Mouse (Mus musculus) lung, postnatal 10 days (tissue): ENCODE data around the gene Myadm.
A peak's percentile ranks its signal among the peaks of the same experiment; 100 is the strongest.

Experiments
- DNase-seq: peaks from one replicate; pipeline ENCODE4 v3.0.0; 2021

The Myadm gene

DNA sequence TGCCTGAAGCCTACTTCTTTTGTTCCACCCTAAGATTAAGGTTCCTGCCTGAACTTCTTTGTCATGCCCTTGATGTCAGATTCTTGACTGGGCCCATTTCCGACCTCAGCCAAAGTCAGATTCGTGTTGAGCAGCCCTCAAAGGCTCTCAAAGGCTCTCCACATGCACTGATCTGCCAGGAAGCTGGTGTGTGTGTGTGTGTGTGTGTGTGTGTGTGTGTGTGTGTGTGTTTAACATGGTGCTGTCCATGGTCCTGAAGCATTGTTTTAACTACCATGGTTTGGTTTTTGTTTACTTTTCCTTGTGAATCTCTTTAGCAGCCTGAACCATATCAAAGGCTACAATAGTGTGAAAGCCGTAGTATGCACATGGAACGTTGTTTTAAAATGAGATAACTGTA, 39.1 kb downstream of the Myadm start:
- peak; percentile 17 for DNase-seq

DNA sequence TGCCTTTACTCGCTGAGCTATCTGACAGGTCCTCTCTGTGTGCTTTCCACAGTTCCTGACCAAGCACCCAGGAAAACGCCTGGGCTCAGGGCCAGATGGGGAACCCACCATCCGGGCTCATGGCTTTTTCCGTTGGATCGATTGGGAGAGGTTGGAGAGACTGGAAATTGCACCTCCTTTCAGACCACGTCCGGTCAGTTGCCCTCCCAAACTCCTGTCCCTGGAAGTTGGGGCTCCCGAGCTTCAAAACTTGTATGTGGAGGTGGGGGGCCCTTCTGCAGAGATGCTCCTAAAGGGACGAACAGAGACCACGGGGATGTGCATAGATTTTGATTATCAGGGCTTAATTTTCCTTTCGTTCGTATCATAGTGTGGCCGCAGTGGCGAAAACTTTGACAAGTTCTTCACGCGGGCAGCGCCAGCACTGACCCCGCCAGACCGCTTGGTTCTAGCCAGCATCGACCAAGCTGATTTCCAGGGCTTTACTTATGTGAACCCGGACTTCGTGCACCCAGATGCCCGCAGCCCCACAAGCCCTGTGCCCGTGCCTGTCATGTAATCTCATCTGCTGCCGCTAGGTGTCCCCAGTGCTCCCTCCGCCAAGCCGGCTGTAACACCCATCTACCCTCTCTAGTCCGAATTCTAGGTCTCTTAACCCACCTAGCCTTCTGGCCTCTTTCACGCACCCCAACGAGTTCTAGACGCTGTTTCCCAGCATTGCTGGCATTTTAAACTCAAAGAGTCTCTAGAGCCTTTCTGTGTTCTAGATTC, 41.1 kb downstream of the Myadm start:
- DNase-seq = peak; percentile 81

DNA sequence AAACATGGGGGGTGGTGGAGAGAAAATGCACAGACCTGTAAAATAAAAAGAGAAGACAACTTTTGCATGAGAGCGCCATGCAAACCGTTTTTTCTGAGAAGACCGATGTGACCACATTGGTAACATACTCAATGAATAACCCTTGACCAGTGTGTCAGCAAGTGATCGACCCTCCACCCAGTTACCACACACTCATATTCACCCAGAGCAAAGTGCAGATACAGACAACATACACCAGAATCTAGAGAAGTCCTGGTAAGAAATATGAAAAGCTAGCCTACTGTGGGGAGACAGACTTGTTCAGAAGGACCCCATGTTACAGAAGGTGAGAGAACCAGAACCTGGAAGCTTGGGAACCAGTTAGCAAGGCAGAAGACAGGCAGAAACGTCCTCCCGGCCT, 42.3 kb downstream of the Myadm start:
- DNase-seq = no peak

DNA sequence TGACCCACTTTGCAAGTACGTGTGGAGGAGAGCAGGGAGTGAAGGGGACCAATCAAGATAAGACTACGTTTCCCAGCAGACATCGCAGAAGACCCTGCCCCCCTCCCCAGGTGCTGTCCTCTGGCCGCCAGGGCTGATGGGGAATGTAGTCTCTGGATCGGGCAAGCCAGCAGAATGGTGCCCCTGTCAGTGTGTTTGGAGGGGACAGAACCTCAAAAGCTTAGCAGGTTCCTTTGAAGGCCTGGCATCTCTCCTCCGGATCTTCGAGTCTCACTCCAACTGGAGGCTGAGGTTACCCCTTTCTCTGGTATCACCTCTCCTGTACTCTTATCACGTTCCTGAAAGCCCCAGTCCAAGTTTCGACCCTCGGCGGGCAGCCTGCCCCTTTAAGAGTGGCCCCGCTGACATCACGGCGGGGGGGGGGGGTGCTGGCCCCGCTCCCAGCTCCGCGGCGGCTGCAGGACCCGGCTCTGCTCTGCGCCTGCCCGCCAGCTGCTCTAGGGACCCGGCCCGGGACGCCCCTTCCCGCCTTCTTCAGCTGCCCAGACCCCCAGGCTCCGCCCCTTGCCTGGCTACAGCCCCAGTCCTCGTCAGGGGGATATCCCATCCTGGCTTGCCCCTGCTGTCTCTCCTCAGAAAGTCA, 42.8 kb downstream of the Myadm start:
- DNase-seq = peak; percentile 73

DNA sequence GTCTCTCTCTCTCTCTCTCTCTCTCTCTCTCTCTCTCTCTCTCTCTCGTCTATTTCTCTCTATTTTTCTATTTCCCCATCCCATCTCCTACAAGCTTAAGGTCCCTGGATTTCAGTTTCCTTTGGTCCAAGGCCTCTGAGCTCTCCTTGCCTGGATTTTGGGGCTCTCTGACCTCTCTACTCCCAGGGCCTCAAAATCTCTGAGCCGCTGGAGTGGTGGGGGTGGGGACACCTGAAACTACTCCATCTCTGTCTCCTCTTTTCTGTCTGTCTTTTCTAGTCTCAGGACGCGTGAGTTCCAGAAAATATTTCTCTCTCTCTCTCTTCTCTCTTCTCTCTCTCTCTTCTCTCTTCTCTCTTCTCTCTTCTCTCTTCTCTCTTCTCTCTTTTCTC, 43.3 kb downstream of the Myadm start:
- no peak for DNase-seq

DNA sequence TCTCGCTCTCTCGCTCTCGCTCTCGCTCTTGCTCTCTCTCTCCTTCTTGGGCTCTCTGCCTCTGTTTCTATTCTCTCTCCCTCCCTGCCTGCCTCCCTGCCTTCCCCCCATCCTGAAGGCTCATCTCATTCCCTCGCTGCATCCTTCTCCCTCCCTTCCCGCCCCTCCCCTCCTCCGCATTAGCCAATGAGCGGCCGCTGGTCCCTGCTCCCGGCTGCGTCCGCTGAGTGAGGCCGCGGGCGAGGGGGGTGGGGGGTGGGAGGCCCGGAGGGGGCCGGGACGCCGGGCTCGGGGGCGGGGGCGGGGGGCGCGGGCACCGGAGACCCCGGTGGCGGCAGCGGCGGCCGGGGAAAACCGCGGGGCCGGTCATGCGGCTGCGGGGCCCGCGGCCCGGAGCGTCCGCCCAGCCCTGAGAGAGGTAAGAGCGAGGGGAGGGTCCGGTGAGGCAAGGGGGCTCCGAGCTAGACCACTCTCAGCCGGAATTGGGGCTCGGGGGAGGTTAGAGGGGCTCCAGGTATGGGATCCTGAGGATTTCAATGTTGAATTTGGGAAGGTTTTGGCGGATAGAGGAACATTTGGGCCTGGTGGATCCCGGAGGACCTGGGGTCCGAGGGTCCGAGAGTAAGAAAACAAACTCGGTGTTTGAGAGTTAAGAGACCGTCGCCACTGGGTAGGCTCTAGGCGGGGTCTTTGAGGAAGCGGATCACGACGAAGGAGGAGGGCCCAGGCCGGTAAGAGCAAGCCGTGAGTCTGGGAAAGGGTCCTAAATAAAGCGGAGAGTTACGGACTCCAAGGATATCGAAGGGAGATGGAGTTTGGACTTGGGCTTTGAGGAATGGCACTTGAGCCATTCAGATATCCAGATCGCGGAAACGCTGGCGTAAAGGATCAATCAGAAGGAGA, 44.0 kb downstream of the Myadm start, which contains the start of gene Cacng7:
Cacng7 (plus strand) TSS at position 337 of the 903 bp plus-strand sequence.
- DNase-seq = peak; percentile 27

DNA sequence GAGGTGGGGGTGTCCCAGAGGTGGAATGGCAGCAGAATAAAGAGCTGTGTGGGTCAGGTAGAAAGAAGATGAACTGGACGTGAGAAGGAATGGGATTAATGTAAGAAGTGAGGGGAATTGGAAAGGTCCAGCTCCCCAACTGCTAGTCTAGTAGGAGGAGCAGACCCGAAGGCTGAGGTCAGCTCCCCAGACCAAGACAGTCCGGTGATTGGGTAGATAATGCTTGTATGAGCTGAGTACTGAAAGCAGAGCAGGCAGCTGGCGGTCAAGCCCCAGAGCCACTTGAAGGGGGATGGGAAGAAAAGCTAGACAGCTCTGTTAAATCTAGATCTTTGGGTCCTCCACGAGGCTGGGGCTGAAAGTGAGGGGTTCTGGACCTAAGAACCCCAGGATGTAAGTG, 44.7 kb downstream of the Myadm start:
- DNase-seq = no peak

DNA sequence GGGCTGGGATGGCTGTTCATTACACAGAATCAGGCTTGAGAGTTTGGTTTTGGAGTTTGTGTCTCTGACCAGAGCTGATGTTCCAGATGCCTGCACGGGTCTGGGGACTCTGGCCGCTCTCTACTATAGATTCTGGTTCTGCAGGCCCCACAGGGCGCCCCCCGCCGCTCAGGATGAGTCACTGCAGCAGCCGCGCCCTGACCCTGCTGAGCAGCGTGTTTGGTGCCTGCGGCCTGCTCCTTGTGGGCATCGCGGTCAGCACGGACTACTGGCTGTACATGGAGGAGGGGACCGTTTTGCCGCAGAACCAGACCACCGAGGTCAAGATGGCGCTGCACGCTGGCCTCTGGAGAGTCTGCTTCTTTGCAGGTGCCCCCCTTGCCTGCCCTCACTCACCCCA, 47.5 kb downstream of the Myadm start:
- DNase-seq = no peak

DNA sequence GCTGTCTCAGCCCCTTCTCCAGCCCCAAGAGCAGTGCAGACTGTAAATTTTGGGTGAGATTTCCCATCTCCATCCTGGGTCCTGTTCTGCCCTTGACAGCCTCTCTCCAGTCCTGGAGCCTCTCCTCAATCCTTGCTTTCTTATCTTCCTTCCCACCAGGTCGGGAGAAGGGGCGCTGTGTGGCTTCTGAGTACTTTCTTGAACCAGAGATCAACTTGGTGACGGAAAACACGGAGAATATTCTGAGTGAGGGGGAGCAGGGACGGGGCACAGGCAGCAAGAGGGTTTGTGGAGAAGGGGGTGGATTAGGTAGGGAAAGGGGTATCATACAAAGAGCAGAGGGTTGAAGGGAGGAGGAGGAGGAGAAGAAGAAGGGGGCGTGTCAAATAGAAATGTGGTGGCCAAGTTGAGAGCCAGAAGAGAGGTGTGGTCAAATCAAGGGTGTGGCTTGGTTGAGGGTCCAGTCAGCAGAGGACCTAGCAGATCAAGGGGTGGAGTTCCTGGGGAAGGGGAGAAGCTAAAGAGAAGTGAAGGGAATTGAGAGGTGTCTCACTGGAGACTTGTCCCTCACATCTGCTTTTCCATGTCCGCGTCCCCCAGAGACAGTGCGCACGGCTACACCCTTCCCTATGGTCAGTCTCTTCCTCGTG, 49.5 kb downstream of the Myadm start:
- DNase-seq = no peak

DNA sequence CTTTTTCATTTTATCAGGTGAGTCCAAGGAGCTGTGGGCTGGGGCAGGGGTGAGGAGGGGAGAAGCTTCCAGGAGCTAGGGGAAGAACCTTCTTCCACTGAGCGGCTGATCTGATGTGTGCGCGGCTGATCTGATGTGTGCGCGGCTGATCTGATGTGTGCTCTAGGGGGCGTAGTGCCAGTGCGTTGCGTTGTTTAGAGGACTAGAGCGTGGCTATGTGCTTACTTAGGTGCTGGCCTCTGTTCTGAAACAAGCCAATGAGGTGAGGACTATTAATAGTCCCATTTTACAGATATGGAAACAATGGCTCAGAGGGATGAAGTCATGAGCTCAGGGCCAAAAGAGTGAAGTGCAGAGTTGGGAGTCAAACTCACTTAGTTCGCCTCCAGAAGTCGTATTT, 50.1 kb downstream of the Myadm start:
- no peak for DNase-seq

DNA sequence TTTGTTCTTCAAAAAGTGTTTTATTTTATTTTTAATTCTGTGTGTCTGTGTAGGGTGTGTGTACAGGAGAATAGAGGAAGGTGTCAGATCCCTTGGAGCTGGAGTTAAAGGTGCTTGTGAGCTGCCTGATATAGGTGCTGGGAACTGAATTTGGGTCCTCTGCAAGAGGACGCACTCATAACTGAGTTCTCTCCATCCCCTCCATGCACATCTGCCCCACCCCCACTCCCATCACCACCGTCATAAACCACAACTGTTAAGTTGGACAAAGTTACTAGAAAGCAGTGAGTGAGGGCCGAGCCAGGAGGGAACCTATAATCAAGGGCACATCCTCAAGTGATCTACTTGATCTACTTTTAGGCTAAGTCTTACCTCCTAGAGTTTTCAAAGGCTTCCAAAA, 55.0 kb downstream of the Myadm start:
- no peak for DNase-seq

DNA sequence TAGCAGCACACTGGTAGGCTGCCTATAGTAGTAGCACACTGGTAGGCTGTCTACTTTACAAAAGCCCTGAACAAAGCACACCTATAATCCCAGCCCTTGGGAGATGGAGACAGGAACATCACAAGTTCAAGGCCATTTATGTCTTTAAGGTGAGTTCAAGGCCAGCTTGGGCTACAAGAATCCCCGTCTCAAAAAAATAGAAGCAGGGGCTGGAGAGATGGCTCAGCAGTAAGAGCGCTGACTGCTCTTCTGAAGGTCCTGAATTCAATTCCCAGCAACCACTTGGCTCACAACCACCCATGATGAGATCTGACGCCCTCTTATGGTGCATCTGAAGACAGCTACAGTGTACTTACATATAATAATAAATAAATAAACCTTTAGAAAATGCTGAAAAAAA, 56.4 kb downstream of the Myadm start:
- no peak for DNase-seq

DNA sequence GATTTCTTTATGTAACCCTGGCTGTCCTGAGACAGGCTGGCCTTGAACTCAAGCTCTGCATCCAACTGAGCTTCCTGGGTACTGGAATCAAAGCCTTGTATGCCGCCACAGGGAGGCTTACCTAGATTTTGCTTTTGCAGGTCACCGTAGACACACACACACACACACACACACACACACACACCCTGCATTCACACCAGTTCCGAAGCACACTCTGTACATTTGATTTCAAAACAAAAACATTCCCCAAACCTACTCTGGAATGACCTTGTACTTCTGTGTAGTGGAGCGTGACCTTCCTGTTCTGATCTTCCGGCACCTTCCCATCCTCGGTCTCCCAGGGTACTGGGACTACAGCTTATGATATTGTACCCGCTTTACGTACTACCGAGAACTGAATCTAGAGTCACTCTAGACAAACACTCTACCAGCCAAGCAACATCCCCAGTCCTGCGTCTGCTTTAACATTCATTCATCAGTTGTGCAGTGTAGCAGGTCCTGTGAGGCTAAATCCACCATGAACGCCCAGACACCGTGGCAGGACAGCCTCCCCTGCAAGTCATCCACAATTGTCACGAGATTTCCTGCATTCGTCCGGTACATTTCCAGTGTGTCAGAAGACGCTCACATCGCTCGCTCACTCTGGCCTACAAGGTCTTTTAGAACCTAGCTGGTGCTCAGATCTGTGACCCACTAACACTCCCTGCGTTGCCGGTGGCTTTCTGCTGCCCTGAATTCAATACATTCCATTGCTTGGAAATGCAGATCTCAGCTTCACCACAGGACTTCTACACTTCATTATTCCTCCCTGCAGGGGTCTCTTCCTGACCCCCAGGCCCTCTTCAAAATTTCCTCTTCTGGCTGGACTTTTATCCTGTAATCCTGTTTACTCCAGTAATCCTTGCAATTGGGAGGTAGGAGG, 58.7 kb downstream of the Myadm start:
- DNase-seq = no peak

DNA sequence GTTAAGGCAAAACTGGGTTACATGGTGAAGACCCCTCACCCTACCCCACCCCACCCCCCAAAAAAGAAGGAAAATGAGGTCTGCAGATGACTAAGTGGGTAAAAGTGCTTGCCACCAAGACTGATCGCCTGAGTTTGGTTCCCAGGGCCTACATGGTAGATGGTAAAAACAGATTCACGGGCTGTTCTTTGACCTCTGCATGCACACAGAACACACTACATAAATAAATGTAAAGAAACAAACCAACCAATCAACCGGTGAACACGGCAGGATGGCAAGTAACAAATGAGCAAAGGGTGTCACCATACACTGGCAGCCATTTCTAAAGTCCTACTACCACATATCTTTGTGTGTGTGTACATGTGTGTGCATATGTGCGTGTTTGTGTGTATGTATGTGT, 59.4 kb downstream of the Myadm start:
- no peak for DNase-seq

DNA sequence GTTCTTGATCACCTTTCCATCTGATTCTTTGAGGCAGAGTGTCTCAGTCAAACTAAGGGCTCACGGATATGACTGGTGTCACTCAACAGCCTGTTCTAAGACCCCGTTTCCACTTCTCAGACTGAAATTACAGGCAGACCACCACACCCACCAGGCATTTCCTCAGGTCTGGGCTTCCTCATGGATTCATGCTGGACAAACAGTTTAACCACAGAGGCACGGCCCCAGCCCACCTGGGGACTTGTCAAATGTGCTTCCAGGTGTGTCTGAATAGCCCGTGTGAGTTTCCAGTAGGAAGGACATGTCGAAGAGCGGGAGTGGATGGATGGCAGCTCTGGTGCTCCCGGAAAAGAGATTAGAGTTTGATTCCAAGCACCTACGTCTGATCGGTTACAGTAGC, 60.9 kb downstream of the Myadm start:
- DNase-seq = no peak
